Mouse (Mus musculus) liver, embryonic 15.5 days (tissue): ENCODE measurements around the gene Pdgfa. TPM values are rescaled to one million over a fixed set of nuclear protein-coding genes. Genes with fewer than 3 reads are reported as not detected.

ENCODE experiments used
- ATAC-seq: fragments of 200-750 bp; cut with Nextera tagmentation; 2 replicates; pipeline ENCODE4 v1.8.0; 2017; ENCODE audit warnings: moderate number of reproducible peaks, mild to moderate bottlenecking, moderate library complexity; ENCODE audit not compliant: insufficient read depth
- H3K27ac ChIP-seq: fragments of 300-500 bp; sonication (generic); replicated peaks from 2 replicates; pipeline ENCODE4 v1.5.1; 2015; ENCODE audit warnings: mild to moderate bottlenecking, inconsistent platforms
- H3K27me3 ChIP-seq: fragments of 300-500 bp; sonication (generic); 2 replicates; pipeline ENCODE4 v1.6.1; 2015; ENCODE audit warnings: mild to moderate bottlenecking, inconsistent platforms
- H3K36me3 ChIP-seq: fragments of 300-500 bp; sonication (generic); replicated peaks from 2 replicates; pipeline ENCODE4 v1.6.1; 2015; ENCODE audit warnings: moderate library complexity, mild to moderate bottlenecking, inconsistent platforms
- H3K4me1 ChIP-seq: fragments of 300-500 bp; sonication (generic); replicated peaks from 2 replicates; pipeline ENCODE4 v1.6.1; 2015; ENCODE audit warnings: inconsistent platforms
- H3K4me2 ChIP-seq: fragments of 300-500 bp; sonication (generic); 2 replicates; pipeline ENCODE4 v1.6.1; 2015; ENCODE audit warnings: moderate library complexity, mild to moderate bottlenecking, inconsistent platforms
- H3K4me3 ChIP-seq: fragments of 300-500 bp; sonication (generic); replicated peaks from 2 replicates; pipeline ENCODE4 v1.5.1; 2015; ENCODE audit warnings: mild to moderate bottlenecking, inconsistent platforms
- H3K9ac ChIP-seq: fragments of 300-500 bp; sonication (generic); 2 replicates; pipeline ENCODE4 v1.6.1; 2015; ENCODE audit warnings: moderate library complexity, mild to moderate bottlenecking, inconsistent platforms
- H3K9me3 ChIP-seq: fragments of 300-500 bp; sonication (generic); replicated peaks from 2 replicates; pipeline ENCODE4 v1.6.1; 2016; ENCODE audit warnings: inconsistent platforms
- WGBS: fragments of 180-500 bp; shearing (Covaris S2); methylation state at CpG from one replicate; pipeline ENCODE4 v1.1.7; 2015; ENCODE audit warnings: mixed read lengths; ENCODE audit not compliant: insufficient replicate concordance; 5-methylcytosine and 5-hydroxymethylcytosine counted together
- polyA plus RNA-seq: library from polyadenylated mRNA; unstranded; fragments of >200 nt; fragmentation: Nextera tagmentation; extraction: Ambion mirVana; gene quantifications from 2 replicates; pipeline ENCODE4 v1.2.1, GENCODE M21; 2015

Gene Pdgfa
- polyA plus RNA-seq, 1 experiment from 2014 or later = 1.6 TPM

GRCm38 (mm10) chr5:138936399-138937089 lies 60.6 kb downstream of the Pdgfa start:
- Histone ChIP-seq H3K27ac (no peak overlapping the region), H3K9ac (no peak overlapping the region), H3K27me3 (peaks cover 12% of the 10 kb centered on the region), H3K4me1 (no peaks in the 10 kb centered on the region), H3K9me3 (no peaks in the 10 kb centered on the region), H3K4me3 (no peak overlapping the region), H3K4me2 (no peak overlapping the region), H3K36me3 (no peaks in the 10 kb centered on the region)
- no peak for ATAC-seq
- 63% methylated on average over 8 of the region's 8 CpGs for WGBS

- Histone ChIP-seq H3K9ac (no peak overlapping the region), H3K4me3 (no peak overlapping the region), H3K27me3 (peaks cover 24% of the 10 kb centered on the region), H3K27ac (no peak overlapping the region), H3K36me3 (no peaks in the 10 kb centered on the region), H3K4me1 (no peaks in the 10 kb centered on the region), H3K9me3 (no peaks in the 10 kb centered on the region), H3K4me2 (no peak overlapping the region)
- ATAC-seq = no peak
- WGBS = 10% methylated on average over 6 of the region's 6 CpGs
Measured at GRCm38 (mm10) chr5:138934540-138934939, 62.6 kb downstream of the Pdgfa start.

GRCm38 (mm10) chr5:138932460-138933432 lies 64.4 kb downstream of the Pdgfa start:
- no peak overlapping the region for H3K4me2 ChIP-seq
- H3K9ac ChIP-seq = no peak overlapping the region
- no peak for ATAC-seq
- H3K27ac ChIP-seq = no peak overlapping the region
- H3K36me3 ChIP-seq = no peaks in the 10 kb centered on the region
- no peaks in the 10 kb centered on the region for H3K9me3 ChIP-seq
- H3K4me3 ChIP-seq = no peak overlapping the region
- H3K27me3 ChIP-seq = peaks cover 24% of the 10 kb centered on the region
- H3K4me1 ChIP-seq = no peaks in the 10 kb centered on the region
- WGBS = 19% methylated on average over 18 of the region's 18 CpGs

- H3K4me1 ChIP-seq = no peaks in the 10 kb centered on the region
- no peaks in the 10 kb centered on the region for H3K36me3 ChIP-seq
- H3K27me3 ChIP-seq = peaks cover 24% of the 10 kb centered on the region
- no peak overlapping the region for H3K9ac ChIP-seq
- no peak overlapping the region for H3K4me3 ChIP-seq
- no peaks in the 10 kb centered on the region for H3K9me3 ChIP-seq
- H3K27ac ChIP-seq = no peak overlapping the region
- no peak overlapping the region for H3K4me2 ChIP-seq
- no peak for ATAC-seq
- 18% methylated on average over 13 of the region's 13 CpGs for WGBS
Measured at GRCm38 (mm10) chr5:138931836-138932235, 65.3 kb downstream of the Pdgfa start.

- Histone ChIP-seq H3K27me3 (peaks cover 24% of the 10 kb centered on the region), H3K4me1 (no peaks in the 10 kb centered on the region), H3K27ac (no peak overlapping the region), H3K9ac (no peak overlapping the region), H3K36me3 (no peaks in the 10 kb centered on the region), H3K9me3 (no peaks in the 10 kb centered on the region), H3K4me2 (no peak overlapping the region), H3K4me3 (no peak overlapping the region)
- ATAC-seq = no peak
- 63% methylated on average over 10 of the region's 10 CpGs for WGBS
Measured at GRCm38 (mm10) chr5:138929879-138930507, 67.2 kb downstream of the Pdgfa start.

Other genes starting within 250 kb of the Pdgfa start
- 11.1 and 14.3 TPM in 2 replicates for gene Fam20c, start 242.9 kb downstream of the Pdgfa start, polyA plus RNA-seq
- not detected in 2 replicates for gene Gm5294, start 177.3 kb downstream of the Pdgfa start, polyA plus RNA-seq
- gene Prkar1b, start 152.6 kb upstream of the Pdgfa start, polyA plus RNA-seq = 1.0 and 1.1 TPM in 2 replicates
- 2.4 and 2.5 TPM in 2 replicates for gene Dnaaf5, start 152.9 kb upstream of the Pdgfa start, polyA plus RNA-seq
- gene Sun1, start 203.3 kb upstream of the Pdgfa start, polyA plus RNA-seq = 20.0 and 21.9 TPM in 2 replicates